Mouse (Mus musculus): Measurements from ENCODE around the gene Gm4353.

Gm4353 gene

GRCm38 (mm10) chr7:116039538-116040466 is 44.6 kb downstream of the Gm4353 start:
- peak; percentile 70 for DNase-seq (ENCODE audit: low spot score)

GRCm38 (mm10) chr7:116039196-116039537 is 45.3 kb downstream of the Gm4353 start, which contains the start of gene 1110004F10Rik:
TSS of gene 1110004F10Rik (plus strand) at chr7:116039397.
- no peak for DNase-seq (ENCODE audit: low spot score)

GRCm38 (mm10) chr7:116038511-116038910 is 45.9 kb downstream of the Gm4353 start, which contains the start of gene Sox6:
TSS of gene Sox6 (minus strand) at chr7:116038796.
- no peak for DNase-seq (ENCODE audit: low spot score)

- no peak for DNase-seq (ENCODE audit: low spot score)
Measured at GRCm38 (mm10) chr7:116038024-116038423, 46.4 kb downstream of the Gm4353 start.

- DNase-seq (ENCODE audit: low spot score), result no peak
Measured at GRCm38 (mm10) chr7:116036591-116037555, 47.6 kb downstream of the Gm4353 start.

GRCm38 (mm10) chr7:116035504-116035903 is 48.9 kb downstream of the Gm4353 start:
- no peak for DNase-seq (ENCODE audit: low spot score)

- no peak for DNase-seq (ENCODE audit: low spot score)
Measured at GRCm38 (mm10) chr7:116034282-116034758, 50.1 kb downstream of the Gm4353 start.

GRCm38 (mm10) chr7:116033371-116034241 is 50.8 kb downstream of the Gm4353 start:
- DNase-seq (ENCODE audit: low spot score), result no peak
